Mouse (Mus musculus): Measurements from ENCODE around the gene Itprip. TPM values are rescaled to one million over a fixed set of nuclear protein-coding genes. Genes with fewer than 3 reads are reported as not detected.

The Itprip gene
- polyA plus RNA-seq, 1 experiment: 8.0 TPM

DNA sequence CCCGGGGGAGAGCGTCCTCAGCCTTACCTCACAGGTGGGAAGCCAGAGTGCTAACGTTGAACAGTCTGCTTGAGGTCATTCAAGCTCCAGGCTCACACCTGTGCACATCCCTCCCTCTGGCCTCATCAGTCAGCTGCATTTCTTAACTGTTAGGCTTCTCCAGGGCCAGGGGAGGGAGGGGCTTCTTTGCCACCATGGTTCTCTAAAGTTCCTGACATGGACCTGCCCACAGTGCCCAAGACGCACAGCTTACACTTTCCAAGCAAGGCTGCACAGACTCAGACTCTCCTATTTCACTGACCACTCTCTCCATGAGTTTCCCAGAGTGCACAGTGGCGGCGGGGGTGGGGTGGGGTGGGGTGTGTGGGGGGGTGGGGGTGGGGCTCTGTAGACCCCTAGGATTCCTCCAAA lies 10.1 kb downstream of the Itprip start:
- H3K27me3 ChIP-seq (replicated peaks; ENCODE audit: control insufficient read depth, insufficient read depth, low read length): no peaks in the 10 kb centered on the region
- 28% methylated on average over 6 of the region's 6 CpGs for WGBS
- no peaks in the 10 kb centered on the region for H3K4me1 ChIP-seq (ENCODE audit: control insufficient read depth, insufficient read depth, low read length)
- no peak for DNase-seq
- peak overlapping the region; percentile 68 for H3K27ac ChIP-seq (ENCODE audit: insufficient read depth, low read depth, low read length)
- H3K36me3 ChIP-seq (ENCODE audit: control insufficient read depth, insufficient read depth, low read length): no peaks in the 10 kb centered on the region
- TF ChIP-seq POLR2A (IDR thresholded peaks at IDR 0.05; ENCODE audit: low read depth, low read length) (no peak), CTCF (conservative IDR thresholded peaks at IDR 0.05; ENCODE audit: insufficient read depth, insufficient read length, low read depth, low read length) (no peak)
- no peak overlapping the region for H3K4me3 ChIP-seq (ENCODE audit: insufficient read depth, low read depth, low read length)

DNA sequence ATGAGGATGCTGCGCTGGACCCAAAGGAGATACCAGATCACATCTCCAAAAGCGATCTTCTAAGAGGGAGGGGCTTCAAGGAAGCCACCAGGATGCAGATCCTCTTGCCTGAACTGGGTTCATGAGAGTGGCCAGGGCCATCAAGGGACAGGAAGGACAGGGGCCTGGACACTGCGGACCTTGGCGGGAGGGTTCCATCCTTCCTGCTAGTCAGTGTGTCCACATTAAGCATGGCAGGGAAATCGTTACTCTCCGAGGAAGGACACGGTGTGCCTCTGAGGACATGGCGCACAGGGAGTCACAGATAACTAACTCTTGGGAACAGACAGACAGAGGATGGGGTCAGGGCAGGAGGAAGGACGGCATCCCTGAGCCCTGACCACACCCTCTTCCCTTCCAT lies 11.5 kb downstream of the Itprip start:
- no peak for TF ChIP-seq CTCF (conservative IDR thresholded peaks at IDR 0.05; ENCODE audit: insufficient read depth, insufficient read length, low read depth, low read length)
- DNase-seq: peak; percentile 81
- no peaks in the 10 kb centered on the region for H3K36me3 ChIP-seq (ENCODE audit: control insufficient read depth, insufficient read depth, low read length)
- peaks cover 6% of the 10 kb centered on the region; the same call in 1 of the 2 replicates for H3K4me1 ChIP-seq (ENCODE audit: control insufficient read depth, insufficient read depth, low read length)
- WGBS: 73% methylated on average over 9 of the region's 9 CpGs
- H3K4me3 ChIP-seq (ENCODE audit: insufficient read depth, low read depth, low read length): no peak overlapping the region
- no peaks in the 10 kb centered on the region for H3K27me3 ChIP-seq (replicated peaks; ENCODE audit: control insufficient read depth, insufficient read depth, low read length)
- peak overlapping the region; percentile 68 for H3K27ac ChIP-seq (ENCODE audit: insufficient read depth, low read depth, low read length)

DNA sequence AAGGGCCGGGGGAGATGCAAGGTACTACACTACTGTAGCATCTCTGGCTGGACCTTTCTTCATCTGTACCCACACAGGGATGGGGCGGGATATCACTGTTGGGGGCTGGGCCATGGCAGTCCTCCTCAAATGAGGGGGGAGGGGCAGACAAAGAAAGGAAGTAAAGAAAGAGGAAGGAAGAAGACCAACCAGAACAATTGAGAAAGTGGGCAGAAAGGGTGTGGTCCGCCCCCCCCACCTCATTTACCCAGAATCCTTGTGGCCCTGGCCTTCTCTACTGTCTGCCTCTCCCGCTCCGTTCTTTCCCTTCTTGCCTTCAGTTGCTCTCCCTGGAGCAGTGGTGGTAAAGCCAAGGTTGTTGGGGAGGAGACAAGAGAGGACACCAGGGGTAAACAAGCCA lies 13.5 kb downstream of the Itprip start:
- no peak overlapping the region for H3K4me3 ChIP-seq (ENCODE audit: insufficient read depth, low read depth, low read length)
- H3K27ac ChIP-seq (ENCODE audit: insufficient read depth, low read depth, low read length): no peak overlapping the region
- H3K4me1 ChIP-seq (ENCODE audit: control insufficient read depth, insufficient read depth, low read length): peaks cover 11% of the 10 kb centered on the region; the same call in 1 of the 2 replicates
- TF ChIP-seq CTCF (conservative IDR thresholded peaks at IDR 0.05; ENCODE audit: insufficient read depth, insufficient read length, low read depth, low read length) (no peak), POLR2A (IDR thresholded peaks at IDR 0.05; ENCODE audit: low read depth, low read length) (no peak)
- WGBS: 83% methylated on average over 5 of the region's 5 CpGs
- no peaks in the 10 kb centered on the region for H3K36me3 ChIP-seq (ENCODE audit: control insufficient read depth, insufficient read depth, low read length)
- DNase-seq: no peak
- no peaks in the 10 kb centered on the region for H3K27me3 ChIP-seq (replicated peaks; ENCODE audit: control insufficient read depth, insufficient read depth, low read length)

DNA sequence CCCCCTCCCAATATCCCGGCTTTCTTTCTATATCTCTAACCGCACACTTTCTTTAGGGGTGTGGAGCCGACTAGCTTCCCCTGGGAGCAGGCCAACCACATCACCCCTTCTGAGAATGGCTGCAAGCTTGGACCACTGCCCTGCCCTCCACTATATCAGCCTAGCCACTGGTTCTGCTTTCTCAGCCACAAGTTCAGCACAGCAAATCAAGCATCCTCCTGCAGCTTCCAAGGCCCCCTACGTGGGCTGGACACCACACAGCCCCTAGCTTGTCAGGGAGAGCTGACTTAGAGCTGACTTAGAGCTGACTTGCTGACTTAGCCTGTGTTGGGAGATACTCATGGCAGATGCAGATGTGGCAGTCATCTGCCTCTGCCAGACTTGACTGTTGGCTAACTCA lies 14.0 kb downstream of the Itprip start:
- 77% methylated on average over 4 of the region's 4 CpGs for WGBS
- TF ChIP-seq POLR2A (IDR thresholded peaks at IDR 0.05; ENCODE audit: low read depth, low read length): no peak
- TF ChIP-seq CTCF (conservative IDR thresholded peaks at IDR 0.05; ENCODE audit: insufficient read depth, insufficient read length, low read depth, low read length): no peak
- no peak overlapping the region for H3K27ac ChIP-seq (ENCODE audit: insufficient read depth, low read depth, low read length)
- H3K4me1 ChIP-seq (ENCODE audit: control insufficient read depth, insufficient read depth, low read length): peaks cover 11% of the 10 kb centered on the region; the same call in 1 of the 2 replicates
- no peak for DNase-seq
- no peaks in the 10 kb centered on the region for H3K27me3 ChIP-seq (replicated peaks; ENCODE audit: control insufficient read depth, insufficient read depth, low read length)
- H3K36me3 ChIP-seq (ENCODE audit: control insufficient read depth, insufficient read depth, low read length): no peaks in the 10 kb centered on the region
- H3K4me3 ChIP-seq (ENCODE audit: insufficient read depth, low read depth, low read length): no peak overlapping the region

DNA sequence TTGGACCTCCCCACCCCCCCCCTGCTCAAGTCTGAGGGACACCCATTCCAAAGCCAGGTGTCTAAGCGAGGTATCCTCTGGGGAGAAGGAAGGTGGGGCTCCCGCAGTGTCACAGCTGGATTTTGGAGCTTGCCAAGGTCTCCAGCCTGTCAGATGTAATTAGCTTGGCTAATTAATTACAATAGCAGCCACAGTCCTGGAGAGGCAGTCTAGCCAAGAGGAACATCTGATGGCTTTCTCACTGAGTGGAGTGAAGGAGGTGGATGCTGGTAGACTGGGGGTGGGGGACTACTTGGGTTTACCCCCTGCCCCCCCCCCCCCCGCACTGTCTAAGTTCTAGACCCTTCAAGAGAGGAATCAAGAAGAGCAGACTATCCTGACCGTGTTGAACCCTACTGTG lies 15.4 kb downstream of the Itprip start:
- Histone ChIP-seq H3K27me3 (replicated peaks; ENCODE audit: control insufficient read depth, insufficient read depth, low read length) (no peaks in the 10 kb centered on the region), H3K27ac (ENCODE audit: insufficient read depth, low read depth, low read length) (no peak overlapping the region; the same call in 1 of the 2 replicates), H3K4me3 (ENCODE audit: insufficient read depth, low read depth, low read length) (no peak overlapping the region), H3K36me3 (ENCODE audit: control insufficient read depth, insufficient read depth, low read length) (no peaks in the 10 kb centered on the region), H3K4me1 (ENCODE audit: control insufficient read depth, insufficient read depth, low read length) (peaks cover 11% of the 10 kb centered on the region; the same call in 1 of the 2 replicates)
- TF ChIP-seq POLR2A (IDR thresholded peaks at IDR 0.05; ENCODE audit: low read depth, low read length): no peak
- TF ChIP-seq CTCF (conservative IDR thresholded peaks at IDR 0.05; ENCODE audit: insufficient read depth, insufficient read length, low read depth, low read length): no peak
- no peak for DNase-seq
- 49% methylated on average over 4 of the region's 4 CpGs for WGBS

DNA sequence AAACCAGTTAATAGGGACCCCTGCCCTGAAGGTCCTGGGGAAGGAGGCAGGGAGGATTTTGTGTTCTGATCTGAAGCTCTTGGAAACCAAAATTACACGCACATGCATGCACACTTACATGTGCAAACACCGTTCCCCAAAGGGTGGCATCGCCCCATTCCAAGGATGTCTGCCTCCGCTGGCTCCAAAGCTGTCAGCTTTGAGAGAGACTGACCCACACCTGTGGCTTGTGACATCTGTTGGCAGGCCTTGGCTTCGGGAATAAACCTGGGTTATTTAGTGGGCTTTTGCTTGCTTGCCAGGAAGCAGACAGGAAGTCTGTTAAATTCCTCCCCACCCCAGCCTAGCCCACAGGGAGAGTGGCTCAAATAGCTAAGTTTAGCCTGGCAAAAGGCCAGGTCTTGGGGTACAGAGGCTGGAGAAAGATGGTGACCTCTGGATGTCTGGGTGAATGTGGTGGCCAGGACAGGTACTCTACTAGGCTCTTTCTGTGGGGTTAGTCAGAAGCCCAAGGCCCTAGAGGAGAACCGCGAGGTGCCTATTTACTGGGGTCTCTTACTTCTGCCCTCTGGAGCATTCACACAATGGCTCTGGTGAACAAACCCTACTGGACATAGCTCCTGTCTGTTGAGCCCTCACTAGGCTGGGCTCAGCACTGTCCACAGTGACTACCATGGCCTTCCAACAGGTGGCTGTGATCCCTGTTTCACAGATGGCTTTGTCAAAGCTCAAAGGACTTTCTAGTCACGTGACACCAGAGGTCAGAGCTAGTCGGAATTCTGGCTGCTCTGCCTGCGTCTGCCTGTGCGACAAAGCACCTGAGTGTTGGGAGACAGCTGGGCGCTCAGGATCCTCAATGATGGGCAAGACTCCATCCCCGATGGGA lies 16.5 kb downstream of the Itprip start:
- 52% methylated on average over 13 of the region's 13 CpGs for WGBS
- Histone ChIP-seq H3K4me1 (ENCODE audit: control insufficient read depth, insufficient read depth, low read length) (peaks cover 11% of the 10 kb centered on the region; the same call in 1 of the 2 replicates), H3K27me3 (replicated peaks; ENCODE audit: control insufficient read depth, insufficient read depth, low read length) (no peaks in the 10 kb centered on the region), H3K27ac (ENCODE audit: insufficient read depth, low read depth, low read length) (peak overlapping the region; percentile 78), H3K36me3 (ENCODE audit: control insufficient read depth, insufficient read depth, low read length) (no peaks in the 10 kb centered on the region), H3K4me3 (ENCODE audit: insufficient read depth, low read depth, low read length) (no peak overlapping the region)
- TF ChIP-seq CTCF (conservative IDR thresholded peaks at IDR 0.05; ENCODE audit: insufficient read depth, insufficient read length, low read depth, low read length): no peak
- DNase-seq: peak; percentile 89

DNA sequence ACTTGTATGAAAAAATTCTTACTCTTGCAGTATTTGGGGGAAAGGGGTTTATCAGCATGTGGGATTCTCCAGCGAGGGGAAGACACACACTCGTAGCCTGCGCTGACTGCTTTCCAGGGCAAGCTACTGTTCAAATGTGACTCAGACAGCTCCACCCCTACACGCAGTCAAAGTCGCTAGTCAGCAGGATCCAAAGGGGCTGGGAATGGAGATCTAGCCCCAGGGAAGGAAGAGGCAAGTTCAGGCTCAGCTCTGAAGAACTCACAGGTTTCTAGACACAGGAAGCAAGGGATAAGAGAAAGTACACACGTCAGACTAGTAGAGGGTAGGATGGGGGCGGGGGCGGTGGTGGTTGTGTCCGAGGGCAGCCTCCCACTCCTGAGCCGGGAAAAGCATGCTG lies 18.5 kb downstream of the Itprip start:
- peaks cover 11% of the 10 kb centered on the region; the same call in 1 of the 2 replicates for H3K4me1 ChIP-seq (ENCODE audit: control insufficient read depth, insufficient read depth, low read length)
- H3K27ac ChIP-seq (ENCODE audit: insufficient read depth, low read depth, low read length): no peak overlapping the region
- H3K36me3 ChIP-seq (ENCODE audit: control insufficient read depth, insufficient read depth, low read length): no peaks in the 10 kb centered on the region
- no peak for TF ChIP-seq POLR2A (IDR thresholded peaks at IDR 0.05; ENCODE audit: low read depth, low read length)
- no peak for TF ChIP-seq CTCF (conservative IDR thresholded peaks at IDR 0.05; ENCODE audit: insufficient read depth, insufficient read length, low read depth, low read length)
- DNase-seq: no peak
- no peaks in the 10 kb centered on the region for H3K27me3 ChIP-seq (replicated peaks; ENCODE audit: control insufficient read depth, insufficient read depth, low read length)
- 74% methylated on average over 10 of the region's 10 CpGs for WGBS
- H3K4me3 ChIP-seq (ENCODE audit: insufficient read depth, low read depth, low read length): no peak overlapping the region
